Mouse (Mus musculus): ENCODE measurements around the gene Fam71a.

The Fam71a gene

DNA sequence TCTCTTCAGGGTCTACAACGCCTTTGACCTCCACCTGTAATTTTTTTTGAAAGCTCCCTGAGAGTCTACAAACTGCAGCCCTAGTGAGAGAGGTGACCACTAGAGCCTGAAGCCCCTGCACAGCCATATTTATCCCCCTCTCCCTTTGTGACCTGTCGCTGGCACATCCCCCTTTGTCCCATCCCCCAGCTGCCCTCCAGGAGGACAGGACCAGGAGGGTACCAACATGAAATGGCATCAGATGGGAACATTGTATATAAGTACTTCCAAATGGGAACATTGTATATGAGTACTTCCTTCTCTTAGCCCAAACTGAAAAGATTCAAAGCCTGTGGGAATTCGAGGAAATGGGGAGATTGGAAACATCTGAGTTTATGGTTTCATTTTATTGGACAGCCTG is at the start of gene Fam71a:
Gene Fam71a, minus strand, starts transcription at position 101 of the 400 bp plus-strand sequence.
- DNase-seq (ENCODE audit: low read depth): no peak

DNA sequence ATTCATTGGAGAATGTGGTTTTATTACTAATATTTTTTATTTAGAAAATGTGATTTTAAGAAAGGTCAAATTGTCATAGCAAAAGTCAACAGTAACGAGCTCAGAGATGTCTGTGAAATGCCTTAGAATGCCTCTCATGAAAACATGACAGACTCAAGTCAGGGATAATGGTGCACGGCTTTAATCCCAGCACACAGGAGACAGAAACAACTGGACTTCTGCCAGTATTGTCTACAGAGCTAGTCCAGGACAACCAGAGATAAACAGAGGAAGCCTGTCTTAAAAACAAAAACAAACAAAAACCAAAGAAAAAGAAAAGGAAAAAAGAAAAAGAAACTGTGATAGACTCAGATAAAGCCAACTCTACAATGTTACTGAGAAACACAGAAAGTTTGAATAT is 46.5 kb upstream of the Fam71a start:
- no peak for DNase-seq (ENCODE audit: low read depth)

DNA sequence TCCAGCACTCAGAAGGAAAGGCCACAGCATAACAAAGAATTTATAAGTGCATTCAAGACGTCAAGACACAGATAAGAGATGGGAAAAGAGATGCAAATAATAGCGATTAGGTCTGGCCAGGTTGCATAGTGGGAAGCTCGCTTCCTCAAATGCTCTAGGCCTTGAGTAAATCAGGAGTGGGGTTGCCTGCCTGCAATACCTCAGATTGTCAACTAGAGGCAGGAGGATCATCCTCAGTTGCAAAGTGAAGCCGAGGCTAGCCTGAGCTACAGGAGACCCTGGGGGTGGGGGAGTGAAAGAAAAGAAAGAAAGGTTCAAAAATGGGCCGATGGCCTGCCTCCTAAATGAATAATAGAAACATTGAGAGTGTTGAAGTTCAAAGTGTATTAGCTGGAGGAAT is 41.2 kb upstream of the Fam71a start:
- DNase-seq (ENCODE audit: low read depth): no peak

DNA sequence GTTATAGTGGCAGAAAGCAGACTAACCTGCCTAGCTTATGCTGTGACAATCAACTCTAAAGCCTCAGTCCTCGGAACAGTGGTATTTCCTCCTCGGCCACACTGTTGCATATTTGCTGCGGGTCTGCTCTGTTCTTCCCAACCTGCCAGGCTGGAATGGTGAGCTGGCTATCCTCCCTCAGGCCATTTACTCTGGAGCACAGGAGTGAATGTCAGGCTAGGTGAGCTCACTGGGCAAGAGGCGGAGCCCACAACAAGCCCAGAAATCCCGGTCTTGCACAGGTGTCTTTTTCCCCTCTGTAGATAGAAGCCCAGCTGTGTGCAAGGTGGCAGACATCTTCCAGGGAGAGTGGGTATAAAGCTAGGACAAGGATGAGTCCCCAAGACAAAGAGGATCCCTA is 40.3 kb upstream of the Fam71a start:
- no peak for DNase-seq (ENCODE audit: low read depth)

DNA sequence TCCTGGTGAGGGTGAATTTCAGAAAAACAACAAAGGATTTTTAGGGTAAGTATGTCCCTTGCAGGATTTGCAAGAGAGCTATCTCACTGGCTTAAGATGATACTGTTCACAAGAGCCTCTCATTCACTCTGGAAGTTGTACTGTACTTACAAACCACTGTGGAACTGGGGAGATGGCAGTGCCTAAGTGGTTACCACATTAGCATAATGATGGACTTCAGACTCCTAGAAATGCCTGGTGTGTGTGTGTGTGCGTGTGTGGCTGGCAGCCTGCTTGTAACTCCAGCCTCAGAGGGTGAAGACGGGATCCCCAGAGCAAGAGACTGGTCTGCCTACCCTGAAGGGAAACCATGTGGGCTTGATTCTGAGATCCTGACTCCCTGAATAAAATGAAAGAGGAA is 38.9 kb upstream of the Fam71a start:
- DNase-seq (ENCODE audit: low read depth): no peak

DNA sequence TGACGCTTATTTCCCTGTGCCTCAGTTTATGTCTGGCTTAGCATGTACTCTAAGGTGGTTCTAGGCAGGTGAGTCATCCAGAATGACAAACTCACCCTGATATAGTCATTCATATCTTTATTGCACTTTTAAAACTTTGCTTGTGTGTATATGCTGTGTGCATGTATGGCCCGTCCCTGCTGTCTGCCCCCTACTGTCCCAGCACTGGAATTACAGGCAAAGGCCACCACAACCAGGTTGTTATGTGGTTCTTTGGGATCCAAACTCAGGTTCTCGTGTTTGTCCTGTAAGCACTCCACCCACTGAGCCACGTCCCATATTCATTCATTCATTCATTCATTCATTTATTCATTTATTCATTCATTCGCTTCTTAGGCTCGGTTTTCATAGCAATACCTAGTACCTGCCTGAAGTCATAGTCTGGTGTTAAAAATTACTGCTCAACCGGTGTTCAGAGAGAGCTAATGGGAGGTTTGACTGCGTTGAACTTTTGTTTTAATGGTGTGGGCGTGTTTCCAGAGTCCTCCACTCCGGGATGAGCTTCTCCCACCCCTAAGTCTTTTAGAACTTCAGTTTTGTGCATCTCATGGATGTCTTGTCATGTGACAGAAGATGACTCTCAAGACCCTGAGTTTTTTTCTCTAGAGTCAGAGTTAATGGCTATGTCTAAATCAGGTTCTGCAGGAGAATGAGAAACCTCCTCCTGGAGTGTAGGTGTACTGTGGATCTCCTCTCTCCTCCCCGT is 37.8 kb upstream of the Fam71a start:
- DNase-seq (ENCODE audit: low read depth): no peak

DNA sequence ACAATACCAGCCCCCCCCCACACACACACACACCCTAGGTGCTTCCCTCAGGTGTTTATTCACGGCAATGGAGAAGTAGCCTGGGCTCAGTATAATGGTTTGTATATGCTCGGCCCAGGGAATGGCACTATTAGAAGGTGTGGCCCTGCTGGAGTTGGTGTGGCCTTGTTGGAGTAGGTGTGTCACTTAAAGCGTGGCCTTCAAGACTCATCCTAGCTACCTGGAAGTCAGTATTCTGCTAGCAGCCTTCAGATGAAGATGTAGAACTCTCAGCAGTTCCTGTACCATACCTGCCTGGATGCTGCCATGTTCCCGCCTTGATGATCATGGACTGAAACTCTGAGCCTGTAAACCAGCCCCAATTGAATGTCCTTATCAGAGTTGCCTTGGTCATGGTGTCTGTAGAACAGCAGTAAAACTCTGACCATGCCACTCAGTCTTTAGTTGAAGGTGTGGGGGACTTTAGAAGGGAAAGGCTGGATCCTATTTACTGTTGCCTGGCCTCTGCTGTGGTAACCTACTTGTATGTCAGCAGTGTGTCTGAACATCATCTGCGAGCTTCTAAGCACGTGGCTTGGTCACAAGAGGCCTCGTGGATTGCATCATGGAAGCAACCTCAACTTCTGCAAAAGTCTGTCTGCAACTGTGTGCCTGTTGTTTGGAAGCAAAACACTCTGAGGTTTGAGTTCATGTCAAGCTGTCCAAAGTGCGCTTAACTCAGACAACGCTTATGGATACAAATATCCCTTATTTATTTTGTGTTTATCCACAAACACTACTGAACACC is 36.4 kb upstream of the Fam71a start:
- DNase-seq (ENCODE audit: low read depth): no peak

DNA sequence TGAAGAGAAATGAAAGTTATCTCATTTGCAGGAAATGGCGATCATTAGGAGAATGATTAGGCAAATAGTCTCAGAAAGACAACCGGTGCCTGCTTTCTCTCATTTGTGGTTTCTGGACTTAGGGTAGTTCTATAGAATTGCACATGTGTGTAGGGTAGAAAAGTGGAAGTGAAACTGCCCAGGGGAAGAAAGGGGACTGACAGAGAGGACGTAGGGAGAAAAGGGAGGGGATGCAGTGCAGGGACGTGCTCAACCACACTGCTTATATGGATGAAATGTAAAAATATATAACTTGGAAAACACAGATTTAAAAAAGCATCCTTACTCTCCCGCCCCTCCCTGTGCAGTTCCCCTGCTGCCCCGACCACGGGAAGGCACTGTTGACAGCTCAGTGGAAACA is 33.3 kb upstream of the Fam71a start:
- DNase-seq (ENCODE audit: low read depth): no peak

DNA sequence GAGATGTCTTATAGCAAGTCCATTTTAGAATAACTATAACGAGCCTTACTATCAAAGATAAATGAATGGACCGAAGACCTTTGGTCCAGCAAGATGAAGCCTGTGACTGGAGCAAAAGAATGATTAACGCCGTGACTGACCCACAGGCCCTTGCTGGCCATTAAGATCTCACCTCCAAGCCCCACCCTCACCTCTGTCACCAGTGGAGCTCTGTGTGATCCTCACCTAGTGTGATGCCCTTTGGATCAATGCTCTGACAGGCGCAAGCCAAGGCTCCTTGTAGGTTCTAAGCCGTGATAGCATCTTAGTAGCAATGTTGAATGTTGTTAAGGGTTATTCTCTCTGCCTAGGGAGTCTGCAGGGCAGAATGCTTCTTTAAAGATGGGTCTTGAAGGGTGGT is 31.4 kb upstream of the Fam71a start:
- DNase-seq (ENCODE audit: low read depth): no peak

DNA sequence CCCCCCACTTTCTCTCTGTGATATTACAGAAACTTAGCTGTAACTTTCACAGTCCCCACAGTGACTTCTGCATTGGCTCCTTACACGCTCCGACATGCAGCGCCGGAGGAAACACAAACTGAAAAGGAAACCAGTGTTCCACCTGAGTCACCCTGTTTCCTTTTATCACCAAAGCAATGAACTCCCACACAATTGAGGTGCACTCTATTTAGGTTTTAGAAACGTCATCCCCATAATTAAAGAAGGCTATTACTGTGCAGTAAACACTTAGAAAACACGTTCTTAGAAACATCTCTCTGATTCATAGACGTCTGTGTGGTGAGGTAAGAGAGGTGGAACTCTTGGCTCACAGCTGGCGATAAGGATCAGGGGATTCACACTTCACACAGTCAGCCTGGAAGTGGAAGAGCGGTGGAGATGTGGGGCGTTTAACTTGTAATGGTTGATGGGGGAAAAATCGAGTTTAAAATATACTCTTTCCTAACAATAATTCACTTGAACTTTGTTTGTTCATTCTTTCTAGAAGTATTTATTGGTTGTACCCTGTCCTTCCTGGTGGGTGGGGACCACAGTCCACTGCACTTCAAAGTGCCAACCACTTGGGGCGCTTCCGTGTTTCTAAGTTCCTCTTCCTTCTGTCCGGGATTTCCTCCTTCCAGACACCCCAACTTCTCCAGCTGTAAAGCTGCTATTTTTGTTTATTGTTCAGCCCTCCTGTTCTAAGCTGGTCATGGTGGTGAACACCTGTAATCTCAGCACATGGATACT is 29.2 kb upstream of the Fam71a start:
- DNase-seq (ENCODE audit: low read depth): peak; percentile 52

DNA sequence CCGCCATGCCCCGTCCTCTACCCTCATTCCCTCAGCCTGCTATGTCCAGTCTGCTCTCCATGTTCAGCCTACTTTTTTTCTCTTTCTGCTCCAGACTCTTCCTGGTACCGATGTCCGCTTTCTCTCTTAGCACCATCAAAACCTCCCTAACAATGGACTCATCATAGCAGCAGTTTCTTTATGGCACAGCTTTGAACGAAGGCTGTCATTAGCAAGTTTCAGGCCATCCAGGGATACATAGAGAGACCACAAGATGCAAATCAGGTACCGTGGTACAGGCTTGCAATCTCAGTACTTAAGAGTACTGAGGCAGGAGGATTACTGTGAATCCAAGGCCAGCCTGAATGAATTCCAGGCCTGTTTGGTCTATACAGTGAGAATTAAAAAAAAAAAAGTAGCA is 28.1 kb upstream of the Fam71a start:
- DNase-seq (ENCODE audit: low read depth): no peak

DNA sequence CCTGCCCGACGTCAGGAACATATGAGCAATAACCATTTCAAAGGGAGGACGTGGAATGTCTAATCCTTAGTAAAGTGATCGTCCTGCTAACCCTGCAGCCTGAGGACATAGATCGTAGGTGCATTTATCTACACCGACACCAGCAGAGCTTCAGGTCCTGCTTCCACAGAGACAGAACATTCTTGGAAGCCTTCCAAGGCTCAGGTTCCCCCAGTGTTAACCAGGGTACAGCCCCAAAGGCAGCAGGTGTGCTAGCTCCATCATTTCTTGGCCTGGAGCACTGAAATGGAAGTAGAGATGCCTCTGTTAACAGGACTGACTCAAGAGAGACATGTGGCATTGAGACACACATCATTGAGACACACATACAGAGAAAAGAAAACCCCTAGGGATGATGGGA is 27.6 kb upstream of the Fam71a start:
- DNase-seq (ENCODE audit: low read depth): no peak

DNA sequence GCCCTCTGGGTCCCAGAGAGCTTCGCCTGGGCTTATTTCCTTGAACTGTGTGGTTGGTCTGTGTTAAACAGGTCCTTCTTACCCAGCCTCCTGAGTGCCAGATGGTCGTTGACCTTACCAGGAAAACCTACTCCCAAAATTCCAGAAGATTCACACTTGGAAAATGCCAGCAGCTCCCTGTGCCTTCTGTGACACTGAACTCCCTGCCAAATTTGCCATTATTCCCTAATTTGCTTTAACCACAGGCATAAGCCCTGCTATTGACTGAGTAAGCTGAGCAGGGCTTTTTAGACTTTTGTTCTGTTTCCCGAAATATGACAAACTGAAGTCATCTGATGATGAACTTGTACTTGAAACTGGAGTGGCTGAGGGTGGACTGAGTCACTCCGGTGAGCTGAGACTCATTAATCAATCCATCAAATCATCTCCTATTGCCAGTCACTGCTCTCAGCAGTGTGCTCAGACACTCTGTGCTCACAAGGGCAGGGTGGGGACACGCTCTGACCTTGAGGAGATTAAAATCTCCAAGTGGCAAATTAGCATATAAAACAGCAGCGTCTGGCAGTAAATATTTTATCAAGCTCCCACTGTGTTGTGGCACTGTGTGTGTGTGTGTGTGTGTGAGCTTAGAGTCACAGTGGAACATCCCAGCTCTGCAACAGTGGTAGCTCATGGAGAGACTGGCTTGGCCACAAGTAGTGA is 25.2 kb upstream of the Fam71a start:
- peak; percentile 46 for DNase-seq (ENCODE audit: low read depth)

DNA sequence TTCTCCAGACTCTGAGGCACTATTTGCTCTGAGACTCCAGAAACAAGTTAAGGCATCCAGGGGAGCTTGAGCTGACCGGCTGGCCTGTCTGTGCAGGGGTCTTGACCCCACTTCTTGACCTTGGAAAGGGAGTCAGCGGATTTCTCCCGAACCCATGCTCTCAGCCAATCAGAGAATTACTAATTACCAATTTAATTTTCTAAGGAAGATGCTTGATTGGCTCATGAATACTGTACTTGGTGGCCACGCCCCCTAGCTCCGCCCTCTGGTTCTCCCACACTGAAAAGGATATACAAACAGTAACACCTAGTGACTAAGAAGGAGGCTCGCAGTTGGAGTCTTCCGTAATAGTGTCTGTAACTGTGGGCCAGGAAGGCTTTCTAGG is 21.8 kb upstream of the Fam71a start:
- peak; percentile 62 for DNase-seq (ENCODE audit: low read depth)

DNA sequence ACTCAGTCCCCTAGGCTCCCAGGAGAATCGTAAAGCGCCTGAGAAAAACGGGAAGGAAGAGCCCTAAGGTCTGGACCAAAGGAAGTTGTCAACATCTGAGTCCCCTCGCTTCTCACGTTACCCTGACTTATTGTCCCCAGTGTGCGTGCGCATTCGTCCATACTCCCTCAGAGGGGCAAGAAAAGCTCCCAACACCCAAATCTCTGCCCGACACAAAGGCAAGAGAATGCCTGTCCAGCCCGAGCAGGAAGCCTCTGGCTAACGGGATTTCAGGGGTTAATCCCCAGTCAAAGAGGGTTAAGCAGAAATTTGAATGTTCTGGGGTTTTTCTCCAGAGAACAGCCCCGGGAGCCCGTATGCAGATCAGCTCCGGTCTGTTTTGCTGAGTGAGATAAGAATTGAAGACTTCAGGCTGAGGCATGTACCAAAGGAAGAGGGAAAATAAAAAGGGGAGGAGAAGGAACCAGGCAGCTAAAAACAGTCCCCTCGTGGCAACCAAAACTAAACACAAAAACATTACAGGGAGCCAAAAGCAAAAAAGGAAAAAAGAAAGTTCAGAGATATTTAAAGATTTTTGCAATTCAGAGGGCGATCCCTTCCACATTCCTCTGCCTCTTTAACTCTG is 21.3 kb upstream of the Fam71a start:
- peak; percentile 42 for DNase-seq (ENCODE audit: low read depth)

DNA sequence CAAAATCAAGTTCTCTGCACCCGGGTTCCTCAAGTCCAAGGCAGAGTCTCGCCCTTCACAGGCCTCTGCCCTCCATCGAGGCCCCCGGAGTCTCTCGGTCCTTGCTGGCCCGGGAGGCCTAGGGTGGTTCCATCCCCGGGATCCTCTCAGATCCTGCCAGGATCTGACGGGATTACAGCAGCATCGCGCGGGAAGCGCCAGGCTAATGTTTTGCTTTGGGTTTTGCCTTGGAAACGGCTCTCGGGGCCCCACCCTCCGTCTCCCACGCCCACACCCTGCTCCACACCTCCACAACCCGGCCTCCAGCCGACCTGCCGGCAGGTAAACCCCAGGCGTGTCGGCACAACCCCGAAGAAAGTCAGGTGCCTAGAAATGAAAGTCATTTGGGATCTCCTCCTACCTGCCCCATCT is 20.2 kb upstream of the Fam71a start:
- DNase-seq (ENCODE audit: low read depth): no peak

DNA sequence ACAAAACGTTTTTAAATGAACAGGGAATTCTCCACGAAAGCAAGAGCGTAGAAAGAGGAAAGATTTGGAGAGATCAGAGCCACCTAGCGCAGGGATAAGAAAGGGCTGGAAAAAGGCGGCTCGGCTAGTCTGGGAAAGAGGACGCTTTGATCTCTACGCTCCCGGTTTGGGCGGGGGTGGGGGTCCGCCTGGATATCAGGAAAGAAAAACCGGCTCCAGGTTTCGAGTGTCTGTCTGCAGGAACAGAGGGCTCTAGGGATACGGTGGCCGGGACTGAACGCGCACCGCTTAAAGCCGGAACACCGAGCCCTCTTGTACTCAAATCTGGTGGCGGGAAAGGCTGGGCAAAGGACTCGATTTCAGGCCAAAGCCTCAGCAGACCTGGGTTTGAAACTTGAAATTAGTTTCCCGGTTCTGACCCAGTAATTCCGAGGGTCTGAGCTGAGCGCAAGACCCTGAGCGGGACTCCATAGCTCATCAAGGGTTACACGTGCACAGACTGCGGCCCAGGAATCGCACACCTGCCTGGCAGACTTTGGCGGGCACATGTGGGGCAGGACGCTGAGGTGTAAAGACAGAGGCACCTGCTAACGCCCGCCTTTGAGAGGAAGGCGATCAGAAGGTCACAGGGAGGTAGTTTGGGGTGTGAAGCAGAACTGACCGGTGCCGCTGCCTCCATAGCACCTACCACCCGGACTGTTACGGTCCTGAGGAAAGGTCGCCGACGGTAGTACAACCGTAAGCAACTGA is 19.6 kb upstream of the Fam71a start:
- DNase-seq (ENCODE audit: low read depth): no peak

DNA sequence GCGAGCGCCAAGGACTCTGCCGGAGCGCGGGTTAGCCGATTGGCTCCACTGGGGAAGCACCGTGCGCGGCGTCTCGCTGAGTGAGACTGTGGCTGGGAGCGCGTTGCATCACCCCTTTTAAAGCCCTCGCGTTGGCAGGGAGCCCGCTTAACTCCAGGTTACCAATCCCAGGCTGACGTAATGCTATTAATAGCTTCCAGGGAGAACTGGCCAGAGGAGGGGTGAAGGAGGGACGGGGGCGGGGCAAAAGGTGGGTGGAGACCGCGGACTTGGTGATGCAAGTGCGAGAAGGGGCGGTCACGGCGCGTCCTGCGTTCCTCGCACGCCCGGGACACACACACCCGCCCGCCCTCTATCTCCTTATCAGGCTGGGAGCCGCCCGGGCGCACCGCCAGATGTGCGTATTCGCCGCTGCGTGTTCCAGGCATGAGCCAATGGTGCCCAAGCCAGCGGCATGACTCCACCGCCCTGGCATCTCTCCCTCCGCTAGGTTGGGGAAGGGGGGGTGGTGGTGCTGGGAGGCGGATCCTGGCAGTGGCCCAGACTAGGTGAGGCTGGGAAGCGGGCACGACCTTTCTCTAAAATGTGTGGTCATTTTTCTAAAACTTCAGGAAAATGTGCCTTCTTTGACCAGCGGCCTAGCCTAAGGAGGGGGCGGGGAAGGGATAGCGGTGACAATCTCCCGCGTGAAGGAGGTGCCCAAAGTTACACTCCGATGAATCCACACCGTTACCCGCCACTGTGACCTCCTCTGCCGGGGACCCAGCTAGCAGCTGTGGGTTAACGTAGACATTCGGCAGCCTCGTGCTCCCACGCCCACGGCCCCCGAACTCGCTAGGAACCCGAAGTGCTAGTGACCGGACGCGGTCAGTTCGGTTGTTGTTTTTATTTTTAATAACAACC is 18.8 kb upstream of the Fam71a start:
- DNase-seq (ENCODE audit: low read depth): peak; percentile 99

DNA sequence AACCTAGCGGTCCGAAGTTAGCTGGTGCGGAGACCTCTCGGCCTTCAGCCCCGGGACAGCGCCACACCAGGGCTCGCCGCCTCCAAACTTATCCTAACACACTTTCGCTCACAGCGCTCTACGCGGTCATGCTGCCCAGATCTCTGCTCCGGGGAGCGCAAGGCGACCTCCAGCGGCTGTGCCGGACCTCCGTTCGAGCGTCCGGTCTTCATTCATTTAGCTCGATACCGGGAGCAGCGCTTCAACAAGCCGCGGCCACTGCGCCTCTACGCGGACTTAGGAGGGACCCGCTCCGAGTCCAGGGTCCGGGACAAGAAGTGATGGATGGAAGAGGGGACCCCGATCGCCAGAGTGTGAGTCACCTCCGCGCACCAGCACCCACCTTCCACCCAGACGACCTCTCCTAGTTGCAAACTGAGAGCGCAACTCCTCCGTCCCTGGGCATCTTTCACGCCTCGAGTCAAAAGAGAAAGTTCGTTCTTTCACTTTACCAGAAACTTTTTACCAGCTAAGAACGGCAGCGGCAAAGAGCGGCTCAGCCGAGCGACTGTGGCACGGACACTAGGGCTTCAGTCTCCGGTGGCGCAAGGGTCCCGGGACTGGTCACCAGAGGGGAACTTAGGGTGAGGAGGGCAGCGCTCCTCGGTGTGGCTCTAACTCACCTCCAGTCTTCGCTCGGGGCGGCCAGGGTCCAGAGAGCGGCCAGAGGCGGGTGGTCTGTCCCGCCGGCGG is 18.0 kb upstream of the Fam71a start:
- peak; percentile 88 for DNase-seq (ENCODE audit: low read depth)

All from NIH3T3 (cell line).